Mouse (Mus musculus): ENCODE measurements around the gene Phpt1.
A peak's percentile ranks its signal among the peaks of the same experiment; 100 is the strongest.

Phpt1 gene

GRCm38 (mm10) chr2:25574579-25575431 is at the start of gene Phpt1, which contains the start of gene Mamdc4:
Phpt1 (minus strand) TSS chr2:25575224.
Mamdc4 (minus strand) TSS chr2:25574845.
- DNase-seq = peak; percentile 99

- DNase-seq = peak; percentile 91
These were observed 46.5 kb upstream of the Phpt1 start, which contains the start of gene Tmem141 for GRCm38 (mm10) chr2:25621229-25622200. Tmem141 (minus strand) TSS chr2:25622005.

- DNase-seq = no peak
These were observed 45.8 kb upstream of the Phpt1 start for GRCm38 (mm10) chr2:25620852-25621228.

- no peak for DNase-seq
These were observed 45.4 kb upstream of the Phpt1 start for GRCm38 (mm10) chr2:25620386-25620785.

GRCm38 (mm10) chr2:25617578-25617977 is 42.6 kb upstream of the Phpt1 start, which contains the start of gene Ccdc183:
Ccdc183 (minus strand) TSS chr2:25617678.
- no peak for DNase-seq

GRCm38 (mm10) chr2:25616398-25616797 is 41.4 kb upstream of the Phpt1 start:
- no peak for DNase-seq

- DNase-seq = no peak
These were observed 33.6 kb upstream of the Phpt1 start for GRCm38 (mm10) chr2:25608671-25609070.

GRCm38 (mm10) chr2:25607761-25608622 is 33.0 kb upstream of the Phpt1 start, which contains the start of gene Rabl6:
Rabl6 (minus strand) TSS chr2:25608521.
- peak; percentile 85 for DNase-seq

- DNase-seq = no peak
These were observed 27.5 kb upstream of the Phpt1 start for GRCm38 (mm10) chr2:25602526-25602925.

GRCm38 (mm10) chr2:25600037-25600436 is 25.0 kb upstream of the Phpt1 start:
- DNase-seq = no peak

GRCm38 (mm10) chr2:25598749-25599148 is 23.7 kb upstream of the Phpt1 start:
- DNase-seq = no peak

- no peak for DNase-seq
These were observed 21.9 kb upstream of the Phpt1 start for GRCm38 (mm10) chr2:25596765-25597510.

GRCm38 (mm10) chr2:25591863-25592262 is 16.8 kb upstream of the Phpt1 start:
- no peak for DNase-seq

- no peak for DNase-seq
These were observed 13.3 kb upstream of the Phpt1 start for GRCm38 (mm10) chr2:25588227-25588907.

- DNase-seq = no peak
These were observed 12.3 kb upstream of the Phpt1 start for GRCm38 (mm10) chr2:25587290-25587689.

GRCm38 (mm10) chr2:25585601-25586000 is 10.6 kb upstream of the Phpt1 start:
- no peak for DNase-seq

- no peak for DNase-seq
These were observed 9.8 kb upstream of the Phpt1 start for GRCm38 (mm10) chr2:25584856-25585255.

GRCm38 (mm10) chr2:25584152-25584551 is 9.1 kb upstream of the Phpt1 start:
- DNase-seq = no peak

- DNase-seq = no peak
These were observed 8.5 kb upstream of the Phpt1 start for GRCm38 (mm10) chr2:25583571-25583970.

- no peak for DNase-seq
These were observed 8.1 kb upstream of the Phpt1 start for GRCm38 (mm10) chr2:25583120-25583481.

Measured in kidney, adult 11 months (tissue).